Mouse (Mus musculus): ENCODE measurements around the gene Car3.

GRCm38 (mm10) chr3:14828896-14829295 is 34.4 kb upstream of the Car3 start:
- no peak for TF ChIP-seq CTCF (IDR thresholded peaks at IDR 0.05; ENCODE audit: low read depth, low read length)
- no peak for TF ChIP-seq TAL1 (conservative IDR thresholded peaks at IDR 0.05; ENCODE audit: low read depth, low read length)

Data from G1E (cell line).